Mouse (Mus musculus): ENCODE data around the gene Dnajb11. TPM values are rescaled to one million over a fixed set of nuclear protein-coding genes. Genes with fewer than 3 reads are reported as not detected.

Gene Dnajb11
- polyA plus RNA-seq, 1 experiment from 2014 or later = 97.4 TPM

DNA sequence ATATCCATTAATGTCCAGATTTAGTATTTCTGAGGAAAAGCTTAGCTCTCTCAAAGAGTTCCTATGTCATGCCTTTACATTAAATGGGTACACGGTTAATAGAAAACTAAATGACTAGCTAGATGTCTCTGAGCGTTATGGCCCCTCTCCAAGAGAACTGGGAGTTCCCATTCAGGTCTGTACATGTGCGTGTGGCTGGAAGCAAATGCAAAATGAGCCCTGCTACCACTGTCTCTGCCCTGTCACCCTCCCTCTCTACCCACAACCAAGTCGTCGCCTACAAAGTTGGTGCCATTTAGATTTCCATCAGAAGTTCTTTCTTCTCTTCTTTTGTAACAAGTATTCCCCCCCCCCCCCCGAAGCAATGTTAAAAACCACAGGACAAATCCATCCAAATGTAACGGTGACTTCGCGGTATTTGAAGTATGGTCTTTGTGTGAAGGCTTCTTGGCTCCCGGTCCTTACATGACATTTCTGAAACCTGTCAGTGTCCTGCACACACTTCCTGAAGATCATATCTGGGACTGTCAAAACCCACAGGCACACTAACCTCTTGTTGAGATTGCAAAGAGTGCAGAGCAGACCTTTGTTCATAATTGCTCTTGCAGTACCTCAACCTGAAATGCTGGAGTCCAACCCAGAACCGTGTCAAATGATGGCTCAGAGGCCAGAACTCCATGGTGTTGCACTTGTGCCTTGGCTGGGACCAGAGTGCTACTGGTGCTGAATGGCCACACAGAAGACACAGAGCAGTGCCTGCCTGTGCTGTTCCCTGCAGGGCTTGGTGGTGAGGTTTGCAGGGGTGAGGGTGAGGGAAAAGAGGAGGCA lies 33.3 kb downstream of the Dnajb11 start, which contains the start of gene Ahsg:
Gene Ahsg, plus strand, starts transcription at position 595 of the 828 bp plus-strand sequence.
- Histone ChIP-seq H3K9me3 (replicated peaks; ENCODE audit: control insufficient read depth, low read length, poor library complexity, severe bottlenecking) (no peaks in the 10 kb centered on the region), H3K4me1 (ENCODE audit: control insufficient read depth, insufficient read depth, low read length) (no peaks in the 10 kb centered on the region), H3K36me3 (ENCODE audit: control insufficient read depth, insufficient read depth, low read length) (no peaks in the 10 kb centered on the region), H3K4me3 (ENCODE audit: low read depth, low read length) (no peak within 1 kb of the TSS), H3K27ac (ENCODE audit: low read length) (no peak within 1 kb of the TSS), H3K27me3 (ENCODE audit: control insufficient read depth, insufficient read depth, low read depth, low read length) (no peaks in the 10 kb centered on the region), H3K4me2 (ENCODE audit: low read length) (no peak within 1 kb of the TSS), H3K9ac (ENCODE audit: low read depth, low read length) (no peak within 1 kb of the TSS)
- 86% methylated on average over 11 of the region's 11 CpGs for WGBS
- ATAC-seq = no peak

DNA sequence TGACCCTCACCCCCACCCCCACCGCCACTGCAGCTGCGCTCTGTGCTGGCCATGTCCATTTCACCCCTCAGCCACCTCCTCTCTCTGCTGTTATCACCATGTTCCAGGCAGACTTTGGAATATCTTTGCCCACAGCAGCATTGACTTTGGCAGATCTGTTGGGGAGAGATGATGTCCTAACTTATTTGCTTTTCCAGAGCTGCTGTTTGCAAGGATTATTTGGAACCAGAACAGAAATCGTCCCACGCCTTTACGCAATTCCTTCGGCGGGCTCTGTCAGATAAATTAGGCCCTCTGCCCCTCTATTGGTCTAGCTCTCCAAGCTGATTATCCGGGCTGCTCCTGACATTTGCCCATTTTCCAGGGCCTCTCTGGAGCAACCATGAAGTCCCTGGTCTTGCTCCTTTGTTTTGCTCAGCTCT lies 34.1 kb downstream of the Dnajb11 start:
- H3K36me3 ChIP-seq (ENCODE audit: control insufficient read depth, insufficient read depth, low read length) = no peaks in the 10 kb centered on the region
- H3K4me3 ChIP-seq (ENCODE audit: low read depth, low read length) = no peak overlapping the region
- H3K4me1 ChIP-seq (ENCODE audit: control insufficient read depth, insufficient read depth, low read length) = no peaks in the 10 kb centered on the region
- no peak overlapping the region for H3K27ac ChIP-seq (ENCODE audit: low read length)
- H3K4me2 ChIP-seq (ENCODE audit: low read length) = no peak overlapping the region
- 93% methylated on average over 8 of the region's 8 CpGs for WGBS
- no peaks in the 10 kb centered on the region for H3K27me3 ChIP-seq (ENCODE audit: control insufficient read depth, insufficient read depth, low read depth, low read length)
- H3K9ac ChIP-seq (ENCODE audit: low read depth, low read length) = no peak overlapping the region
- ATAC-seq = no peak
- no peaks in the 10 kb centered on the region for H3K9me3 ChIP-seq (replicated peaks; ENCODE audit: control insufficient read depth, low read length, poor library complexity, severe bottlenecking)

DNA sequence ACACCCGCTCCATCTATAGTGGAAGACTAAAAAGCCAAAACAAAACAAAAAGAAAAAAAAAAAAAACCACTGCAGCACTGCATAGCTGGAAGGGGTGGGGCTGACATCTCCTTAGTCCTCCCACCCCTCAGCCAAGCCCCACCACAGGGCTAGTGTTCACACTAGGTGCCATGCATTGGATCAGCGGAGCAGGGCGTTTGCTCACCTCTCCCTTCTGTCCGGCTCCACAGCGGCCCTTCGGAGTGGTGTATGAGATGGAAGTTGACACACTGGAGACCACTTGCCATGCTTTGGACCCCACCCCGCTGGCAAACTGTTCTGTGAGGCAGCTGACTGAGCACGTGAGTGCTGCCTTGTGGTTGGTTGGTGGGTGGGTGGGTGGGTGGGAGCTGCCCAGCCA lies 36.5 kb downstream of the Dnajb11 start:
- H3K36me3 ChIP-seq (ENCODE audit: control insufficient read depth, insufficient read depth, low read length) = no peaks in the 10 kb centered on the region
- H3K27me3 ChIP-seq (ENCODE audit: control insufficient read depth, insufficient read depth, low read depth, low read length) = no peaks in the 10 kb centered on the region
- no peak overlapping the region for H3K4me2 ChIP-seq (ENCODE audit: low read length)
- no peaks in the 10 kb centered on the region for H3K9me3 ChIP-seq (replicated peaks; ENCODE audit: control insufficient read depth, low read length, poor library complexity, severe bottlenecking)
- WGBS = 71% methylated on average over 8 of the region's 8 CpGs
- H3K4me3 ChIP-seq (ENCODE audit: low read depth, low read length) = no peak overlapping the region
- H3K9ac ChIP-seq (ENCODE audit: low read depth, low read length) = no peak overlapping the region
- no peak overlapping the region for H3K27ac ChIP-seq (ENCODE audit: low read length)
- ATAC-seq = no peak
- H3K4me1 ChIP-seq (ENCODE audit: control insufficient read depth, insufficient read depth, low read length) = no peaks in the 10 kb centered on the region

DNA sequence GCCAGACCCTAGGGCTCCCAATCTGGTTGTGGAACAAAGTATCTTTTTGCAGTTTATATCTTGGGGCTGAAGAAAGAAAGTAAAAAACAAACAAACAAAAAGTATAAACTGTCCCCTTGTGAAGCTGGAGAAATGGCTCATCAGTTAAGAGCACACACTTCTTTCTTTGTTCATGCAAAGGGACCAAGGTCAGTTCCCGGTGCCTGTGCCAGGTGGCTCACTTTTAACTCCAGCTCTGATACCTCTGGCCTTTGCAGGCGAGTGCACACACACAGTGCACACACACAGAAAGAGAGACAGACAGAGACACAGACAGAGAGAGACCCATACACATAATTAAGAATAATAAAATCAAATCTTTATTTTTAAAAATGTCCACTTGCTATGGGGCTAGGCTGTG lies 39.0 kb downstream of the Dnajb11 start:
- Histone ChIP-seq H3K4me1 (ENCODE audit: control insufficient read depth, insufficient read depth, low read length) (no peaks in the 10 kb centered on the region), H3K27ac (ENCODE audit: low read length) (no peak overlapping the region), H3K9ac (ENCODE audit: low read depth, low read length) (no peak overlapping the region), H3K27me3 (ENCODE audit: control insufficient read depth, insufficient read depth, low read depth, low read length) (no peaks in the 10 kb centered on the region), H3K9me3 (replicated peaks; ENCODE audit: control insufficient read depth, low read length, poor library complexity, severe bottlenecking) (no peaks in the 10 kb centered on the region), H3K4me2 (ENCODE audit: low read length) (no peak overlapping the region), H3K4me3 (ENCODE audit: low read depth, low read length) (no peak overlapping the region), H3K36me3 (ENCODE audit: control insufficient read depth, insufficient read depth, low read length) (no peaks in the 10 kb centered on the region)
- ATAC-seq = no peak
- WGBS = 78% methylated on average over 2 of the region's 2 CpGs

DNA sequence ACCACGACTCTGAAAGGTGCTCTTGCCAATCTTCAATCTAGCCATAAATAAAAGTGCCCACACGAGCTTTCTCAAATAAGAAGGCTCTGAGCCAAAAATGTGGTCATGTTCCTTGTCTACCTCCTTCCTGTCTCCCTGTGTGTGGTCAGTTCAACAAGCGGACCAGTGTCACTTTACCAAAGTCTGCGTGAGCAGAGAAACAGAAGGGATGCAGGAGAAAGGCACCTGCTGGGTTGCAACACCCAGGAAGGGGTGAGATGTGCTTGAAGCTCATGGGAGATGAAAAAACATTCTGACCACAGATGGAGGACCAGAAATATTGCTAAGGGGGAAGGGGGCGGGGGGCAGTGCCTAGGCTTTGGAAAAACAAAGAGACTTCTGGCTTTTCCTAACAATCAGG lies 41.7 kb downstream of the Dnajb11 start:
- Histone ChIP-seq H3K9me3 (replicated peaks; ENCODE audit: control insufficient read depth, low read length, poor library complexity, severe bottlenecking) (no peaks in the 10 kb centered on the region), H3K9ac (ENCODE audit: low read depth, low read length) (no peak overlapping the region), H3K27me3 (ENCODE audit: control insufficient read depth, insufficient read depth, low read depth, low read length) (no peaks in the 10 kb centered on the region), H3K27ac (ENCODE audit: low read length) (no peak overlapping the region), H3K4me1 (ENCODE audit: control insufficient read depth, insufficient read depth, low read length) (no peaks in the 10 kb centered on the region), H3K36me3 (ENCODE audit: control insufficient read depth, insufficient read depth, low read length) (no peaks in the 10 kb centered on the region), H3K4me2 (ENCODE audit: low read length) (no peak overlapping the region), H3K4me3 (ENCODE audit: low read depth, low read length) (no peak overlapping the region)
- ATAC-seq = no peak
- 62% methylated on average over 5 of the region's 5 CpGs for WGBS

DNA sequence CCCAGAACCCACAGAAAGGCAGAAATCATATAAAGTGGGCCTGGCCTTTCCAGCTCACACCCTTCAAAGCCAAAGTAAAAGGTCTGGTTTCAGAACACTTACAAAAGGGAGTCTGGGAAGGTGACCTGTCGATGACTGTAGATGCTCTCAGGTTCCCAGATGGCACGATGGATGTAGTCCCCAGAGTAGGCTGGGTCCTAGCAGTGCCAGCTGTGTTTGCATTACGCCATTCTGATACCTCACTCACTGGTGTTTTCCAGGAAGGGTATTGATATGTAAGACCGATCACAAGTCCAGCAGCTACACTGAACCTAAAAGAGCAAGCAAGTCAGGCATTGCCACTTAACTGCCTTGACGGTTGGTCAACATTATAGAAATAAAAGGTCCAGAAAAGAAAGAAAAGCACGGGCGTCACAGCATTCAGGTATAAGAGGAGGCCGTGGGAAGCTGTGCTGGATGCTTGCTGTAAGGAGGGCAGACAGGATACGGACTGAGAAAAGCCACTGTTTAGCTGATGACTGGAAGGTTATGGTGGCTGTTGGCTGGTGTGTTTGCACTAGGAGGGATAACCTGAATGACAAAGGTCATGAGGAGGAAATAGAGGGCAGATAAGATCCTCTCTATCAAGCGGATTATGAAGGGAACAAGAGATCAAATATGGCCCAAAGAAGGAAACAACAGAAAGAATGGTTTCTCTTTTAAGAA lies 42.4 kb downstream of the Dnajb11 start:
- H3K9ac ChIP-seq (ENCODE audit: low read depth, low read length) = no peak overlapping the region
- WGBS = 82% methylated on average over 10 of the region's 10 CpGs
- no peak overlapping the region for H3K27ac ChIP-seq (ENCODE audit: low read length)
- no peaks in the 10 kb centered on the region for H3K9me3 ChIP-seq (replicated peaks; ENCODE audit: control insufficient read depth, low read length, poor library complexity, severe bottlenecking)
- H3K4me2 ChIP-seq (ENCODE audit: low read length) = no peak overlapping the region
- H3K4me3 ChIP-seq (ENCODE audit: low read depth, low read length) = no peak overlapping the region
- H3K4me1 ChIP-seq (ENCODE audit: control insufficient read depth, insufficient read depth, low read length) = no peaks in the 10 kb centered on the region
- no peaks in the 10 kb centered on the region for H3K36me3 ChIP-seq (ENCODE audit: control insufficient read depth, insufficient read depth, low read length)
- no peak for ATAC-seq
- H3K27me3 ChIP-seq (ENCODE audit: control insufficient read depth, insufficient read depth, low read depth, low read length) = no peaks in the 10 kb centered on the region

DNA sequence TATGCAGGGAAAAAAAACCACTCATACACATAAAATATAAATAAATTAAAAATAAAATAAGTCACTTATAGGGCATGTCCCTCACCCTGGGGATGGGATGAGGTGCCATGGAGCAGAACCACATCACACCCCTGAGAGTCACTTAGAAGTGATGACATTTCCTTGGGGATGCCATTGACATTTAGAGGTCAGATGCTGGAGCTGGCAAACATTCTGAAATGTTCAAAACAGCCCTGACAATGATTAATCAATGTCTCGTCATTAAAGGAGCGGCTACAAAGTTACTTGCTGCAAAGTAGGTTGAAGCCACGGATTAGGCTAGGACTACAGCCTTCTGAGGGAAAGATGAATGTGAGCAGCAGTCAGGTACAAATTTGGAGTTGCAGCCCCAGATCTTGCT lies 43.7 kb downstream of the Dnajb11 start:
- Histone ChIP-seq H3K4me3 (ENCODE audit: low read depth, low read length) (no peak overlapping the region), H3K4me1 (ENCODE audit: control insufficient read depth, insufficient read depth, low read length) (no peaks in the 10 kb centered on the region), H3K27me3 (ENCODE audit: control insufficient read depth, insufficient read depth, low read depth, low read length) (no peaks in the 10 kb centered on the region), H3K27ac (ENCODE audit: low read length) (no peak overlapping the region), H3K9ac (ENCODE audit: low read depth, low read length) (no peak overlapping the region), H3K9me3 (replicated peaks; ENCODE audit: control insufficient read depth, low read length, poor library complexity, severe bottlenecking) (no peaks in the 10 kb centered on the region), H3K36me3 (ENCODE audit: control insufficient read depth, insufficient read depth, low read length) (no peaks in the 10 kb centered on the region), H3K4me2 (ENCODE audit: low read length) (no peak overlapping the region)
- 90% methylated on average over 3 of the region's 3 CpGs for WGBS
- no peak for ATAC-seq

DNA sequence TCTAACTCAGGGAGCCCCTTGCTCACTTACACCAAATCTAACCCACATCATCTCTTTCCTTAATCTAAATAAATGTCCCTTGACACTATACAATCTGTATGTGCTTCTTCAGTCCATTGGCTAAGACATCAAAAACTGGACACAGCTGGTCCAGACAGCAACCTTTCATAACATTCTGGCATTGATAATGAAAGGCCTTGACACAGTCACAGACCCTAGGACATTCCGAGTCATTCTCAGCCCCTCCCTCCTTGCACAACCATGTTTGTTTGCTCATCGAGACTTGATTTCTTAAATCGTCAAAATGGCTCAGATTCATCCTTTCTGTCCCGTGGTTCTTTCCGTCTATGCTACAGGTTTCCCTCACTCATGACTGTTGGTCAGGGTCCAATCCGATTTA lies 51.6 kb downstream of the Dnajb11 start:
- no peak overlapping the region for H3K4me2 ChIP-seq (ENCODE audit: low read length)
- no peak for ATAC-seq
- no peak overlapping the region for H3K4me3 ChIP-seq (ENCODE audit: low read depth, low read length)
- WGBS = 93% methylated on average over 6 of the region's 6 CpGs
- no peaks in the 10 kb centered on the region for H3K36me3 ChIP-seq (ENCODE audit: control insufficient read depth, insufficient read depth, low read length)
- no peaks in the 10 kb centered on the region for H3K4me1 ChIP-seq (ENCODE audit: control insufficient read depth, insufficient read depth, low read length)
- no peaks in the 10 kb centered on the region for H3K27me3 ChIP-seq (ENCODE audit: control insufficient read depth, insufficient read depth, low read depth, low read length)
- no peak overlapping the region for H3K27ac ChIP-seq (ENCODE audit: low read length)
- H3K9me3 ChIP-seq (replicated peaks; ENCODE audit: control insufficient read depth, low read length, poor library complexity, severe bottlenecking) = no peaks in the 10 kb centered on the region
- no peak overlapping the region for H3K9ac ChIP-seq (ENCODE audit: low read depth, low read length)

DNA sequence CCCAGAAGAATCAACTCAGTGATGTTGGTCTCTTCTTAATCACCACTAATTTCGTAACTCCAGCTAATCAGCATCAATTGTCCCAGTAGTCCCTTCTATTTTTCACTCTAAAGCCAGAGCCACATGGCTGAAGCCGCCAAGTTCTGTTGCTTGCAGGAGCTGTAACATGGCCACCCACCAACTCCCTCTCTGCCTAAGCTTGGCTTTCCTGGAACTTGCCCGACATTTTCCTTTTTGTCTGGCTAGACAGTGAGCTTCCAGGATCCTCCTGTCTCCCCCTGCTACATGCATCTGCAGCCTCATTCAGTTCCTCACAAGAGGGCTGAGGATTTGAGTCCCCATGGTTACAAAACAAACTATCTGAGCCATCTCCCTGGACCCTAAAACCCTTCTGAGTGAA lies 54.3 kb downstream of the Dnajb11 start:
- Histone ChIP-seq H3K4me1 (ENCODE audit: control insufficient read depth, insufficient read depth, low read length) (no peaks in the 10 kb centered on the region), H3K9ac (ENCODE audit: low read depth, low read length) (no peak overlapping the region), H3K27ac (ENCODE audit: low read length) (no peak overlapping the region), H3K4me3 (ENCODE audit: low read depth, low read length) (no peak overlapping the region), H3K4me2 (ENCODE audit: low read length) (no peak overlapping the region), H3K27me3 (ENCODE audit: control insufficient read depth, insufficient read depth, low read depth, low read length) (no peaks in the 10 kb centered on the region), H3K36me3 (ENCODE audit: control insufficient read depth, insufficient read depth, low read length) (no peaks in the 10 kb centered on the region), H3K9me3 (replicated peaks; ENCODE audit: control insufficient read depth, low read length, poor library complexity, severe bottlenecking) (0 out of 2 replicates have a peak, but pooled peaks cover 3% of the 10 kb centered on the region)
- WGBS = 74% methylated on average over 3 of the region's 3 CpGs
- no peak for ATAC-seq

All from midbrain, embryonic 16.5 days (tissue).